Mouse (Mus musculus): ENCODE data around the gene Zfr.
"Not testable (repeated sequence)": the region's sequence is repeated elsewhere in the genome, so short reads cannot be mapped to it uniquely, and the experiment has no call there.

Zfr gene

GRCm38 (mm10) chr15:12216119-12216518 lies 98.5 kb downstream of the Zfr start:
- DNase-seq (ENCODE audit: low read depth, low spot score): no peak

GRCm38 (mm10) chr15:12216798-12217197 lies 99.2 kb downstream of the Zfr start:
- DNase-seq (ENCODE audit: low read depth, low spot score): no peak

GRCm38 (mm10) chr15:12217332-12217731 lies 99.7 kb downstream of the Zfr start:
- DNase-seq (ENCODE audit: low read depth, low spot score): not testable (repeated sequence)

GRCm38 (mm10) chr15:12217849-12218248 lies 100.2 kb downstream of the Zfr start:
- DNase-seq (ENCODE audit: low read depth, low spot score): no peak

- no peak for DNase-seq (ENCODE audit: low read depth, low spot score)
These were observed 101.2 kb downstream of the Zfr start for GRCm38 (mm10) chr15:12218583-12219382.

- DNase-seq (ENCODE audit: low read depth, low spot score): no peak
These were observed 103.5 kb downstream of the Zfr start for GRCm38 (mm10) chr15:12221131-12221530.

- no peak for DNase-seq (ENCODE audit: low read depth, low spot score)
These were observed 105.1 kb downstream of the Zfr start for GRCm38 (mm10) chr15:12222564-12223302.

GRCm38 (mm10) chr15:12223393-12223792 lies 105.8 kb downstream of the Zfr start:
- DNase-seq (ENCODE audit: low read depth, low spot score): no peak

GRCm38 (mm10) chr15:12224239-12224638 lies 106.6 kb downstream of the Zfr start:
- no peak for DNase-seq (ENCODE audit: low read depth, low spot score)

- DNase-seq (ENCODE audit: low read depth, low spot score): no peak
These were observed 107.4 kb downstream of the Zfr start for GRCm38 (mm10) chr15:12225062-12225461.

- no peak for DNase-seq (ENCODE audit: low read depth, low spot score)
These were observed 109.3 kb downstream of the Zfr start for GRCm38 (mm10) chr15:12226908-12227307.

GRCm38 (mm10) chr15:12227355-12227754 lies 109.7 kb downstream of the Zfr start:
- DNase-seq (ENCODE audit: low read depth, low spot score): no peak

GRCm38 (mm10) chr15:12229603-12230242 lies 112.1 kb downstream of the Zfr start:
- no peak for DNase-seq (ENCODE audit: low read depth, low spot score)

GRCm38 (mm10) chr15:12230243-12230935 lies 112.8 kb downstream of the Zfr start:
- no peak for DNase-seq (ENCODE audit: low read depth, low spot score)

GRCm38 (mm10) chr15:12231462-12231861 lies 113.8 kb downstream of the Zfr start:
- DNase-seq (ENCODE audit: low read depth, low spot score): no peak

- DNase-seq (ENCODE audit: low read depth, low spot score): no peak
These were observed 114.8 kb downstream of the Zfr start for GRCm38 (mm10) chr15:12232429-12232828.

- DNase-seq (ENCODE audit: low read depth, low spot score): no peak
These were observed 115.4 kb downstream of the Zfr start for GRCm38 (mm10) chr15:12233021-12233420.
